ENCODE assay signal across 18 mouse cellular contexts in the genomic region with DNA sequence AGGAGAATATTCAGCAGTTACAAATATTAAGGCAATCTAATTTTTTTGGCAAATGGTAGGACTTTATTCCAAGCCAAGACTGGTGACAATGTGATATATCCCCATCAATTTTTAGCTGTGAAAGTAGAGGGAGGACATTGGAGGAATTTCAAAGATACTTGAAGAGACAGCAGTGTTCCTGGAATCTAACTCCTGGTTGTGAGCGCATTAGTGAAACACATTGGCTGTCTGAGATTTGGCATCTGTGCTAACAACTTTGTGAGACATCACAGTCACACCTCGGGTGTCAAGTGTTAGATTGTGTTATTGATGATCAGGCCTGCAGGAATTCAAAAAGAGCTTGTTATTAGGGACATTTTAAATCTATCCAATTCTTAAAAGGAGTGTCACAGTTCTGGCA.
"Had no signal": no experiment of that assay in that cellular context is flagged by ENCODE, and none has a peak within 500 bp of the region (broad histone marks: within the 10 kb centered on the region; RNA-seq: fewer than 3 reads in every experiment).

No protein-coding gene starts in this region.

- H3K27ac ChIP-seq: kidney, postnatal 0 days; limb, embryonic 12.5 days; limb, embryonic 15.5 days; liver, embryonic 13.5 days; neural tube, embryonic 12.5 days; neural tube, embryonic 15.5 days; stomach, embryonic 15.5 days had no signal

- H3K9me3 ChIP-seq: limb, embryonic 12.5 days; limb, embryonic 15.5 days; liver, embryonic 13.5 days; neural tube, embryonic 12.5 days; neural tube, embryonic 15.5 days; stomach, embryonic 15.5 days had no signal

- DNase-seq: kidney, postnatal 25 days; left cerebral cortex, postnatal 4 days; liver, embryonic 13.5 days; lung, adult 2 months; lung, postnatal 14 days; lung, postnatal 4 days; midbrain, embryonic 14.5 days; right cerebral cortex, adult 18-20 months; right cerebral cortex, postnatal 14 days; right cerebral cortex, postnatal 4 days; thymus, postnatal 25 days had no signal

- H3K4me3 ChIP-seq: limb, embryonic 12.5 days; limb, embryonic 15.5 days; liver, embryonic 13.5 days; neural tube, embryonic 12.5 days; neural tube, embryonic 15.5 days; stomach, embryonic 15.5 days had no signal

- H3K9ac ChIP-seq: limb, embryonic 12.5 days; limb, embryonic 15.5 days; liver, embryonic 13.5 days; neural tube, embryonic 12.5 days; neural tube, embryonic 15.5 days; stomach, embryonic 15.5 days had no signal

- H3K36me3 ChIP-seq: limb, embryonic 12.5 days; limb, embryonic 15.5 days; liver, embryonic 13.5 days; neural tube, embryonic 12.5 days; neural tube, embryonic 15.5 days; stomach, embryonic 15.5 days had no signal

- H3K4me2 ChIP-seq: limb, embryonic 12.5 days; limb, embryonic 15.5 days; liver, embryonic 13.5 days; midbrain, embryonic 11.5 days; neural tube, embryonic 12.5 days; neural tube, embryonic 15.5 days; stomach, embryonic 15.5 days had no signal

- H3K27me3 ChIP-seq: limb, embryonic 12.5 days; limb, embryonic 15.5 days; neural tube, embryonic 12.5 days; neural tube, embryonic 15.5 days; stomach, embryonic 15.5 days had no signal
